Mouse (Mus musculus): Measurements from ENCODE around the gene Esp16.
"Not testable (repeated sequence)": the region's sequence is repeated elsewhere in the genome, so short reads cannot be mapped to it uniquely, and the experiment has no call there.

Esp16 gene

DNA sequence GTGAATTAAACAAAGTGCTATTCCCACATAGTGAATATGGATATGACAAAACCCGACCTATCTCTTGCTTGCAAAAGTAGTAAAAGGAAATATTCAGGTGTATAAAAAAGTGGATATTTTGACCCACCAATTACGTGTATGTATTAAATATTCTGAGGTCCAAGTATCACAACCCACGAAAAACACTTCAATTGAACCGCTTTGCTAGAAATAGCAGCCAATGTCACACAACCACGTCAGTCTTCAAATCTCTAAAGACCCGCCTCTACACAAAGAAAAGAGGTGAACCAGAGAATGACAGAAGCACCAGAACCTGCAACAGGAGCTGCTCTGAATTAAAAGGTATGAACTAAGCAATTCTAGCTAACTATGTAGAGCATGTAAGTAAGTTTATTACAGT, at the start of gene Esp16:
Gene Esp16 (plus strand): TSS at position 301 of the 400 bp plus-strand sequence.
- DNase-seq (ENCODE audit: low spot score), result not testable (repeated sequence)

DNA sequence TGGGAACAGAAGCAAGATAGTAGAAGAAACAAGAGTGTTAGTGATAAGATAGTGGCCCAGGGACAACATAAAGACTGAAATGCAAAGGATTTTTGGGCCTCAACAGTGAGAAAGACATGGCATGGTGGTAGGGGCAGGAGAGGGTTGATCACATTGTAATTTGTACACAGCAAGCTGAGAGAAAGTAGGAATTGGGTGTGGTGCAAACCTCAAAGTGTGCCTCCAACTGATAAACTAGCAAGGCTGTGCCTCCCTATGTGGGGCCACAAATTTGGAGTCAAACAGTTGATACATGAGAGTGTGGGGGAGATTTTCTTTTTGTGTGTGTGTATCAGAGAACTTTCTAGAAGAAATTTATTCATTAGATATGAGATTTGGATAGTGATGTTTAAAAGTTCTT, 37.9 kb upstream of the Esp16 start:
- DNase-seq (ENCODE audit: low spot score), result not testable (repeated sequence)
